8 mouse cellular contexts compared by ENCODE assay signal in the genomic region with DNA sequence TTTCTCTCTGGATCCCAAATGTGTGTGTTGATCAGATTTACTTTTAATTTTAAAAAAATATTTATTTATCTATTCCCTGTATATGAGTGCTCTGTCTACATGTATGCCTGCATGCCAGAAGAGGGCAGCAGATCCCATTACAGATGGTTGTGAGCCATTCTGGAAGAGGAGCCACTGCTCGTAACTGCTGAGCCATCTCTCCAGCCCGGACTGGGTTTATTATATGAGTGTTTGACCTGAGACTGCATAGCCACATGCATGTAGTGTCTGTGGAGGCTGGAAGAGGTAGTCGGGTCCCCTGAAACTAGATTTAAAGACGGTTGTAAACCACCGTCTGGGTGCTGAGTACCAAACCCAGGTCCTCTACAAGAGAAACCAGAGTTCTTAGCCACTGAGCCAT. TPM values are rescaled to one million over a fixed set of nuclear protein-coding genes. Genes with fewer than 3 reads are reported as not detected.
DNase-seq lines count a peak whose midpoint lies in the region; ATAC-seq and TF ChIP-seq lines count a peak whose summit lies in the region.

No protein-coding gene starts in this region.

- intact Hi-C loops in heart, postnatal 10 days (cut with DNase I), result no loop called here

- H3K4me2 ChIP-seq in limb, embryonic 11.5 days (ENCODE audit: low read depth, severe bottlenecking), result no peak overlapping the region
- H3K4me2 ChIP-seq in midbrain, embryonic 12.5 days (replicated peaks), result peak overlapping the region; percentile 59

- no peaks in the 10 kb centered on the region for H3K36me3 ChIP-seq in limb, embryonic 11.5 days (ENCODE audit: control insufficient read depth, insufficient read depth, low read length)
- H3K36me3 ChIP-seq in midbrain, embryonic 12.5 days, result no peaks in the 10 kb centered on the region

- no peaks in the 10 kb centered on the region for H3K4me1 ChIP-seq in cortical plate, adult 2 months (ENCODE audit: control insufficient read depth, insufficient read depth, low read length)
- peaks cover 4% of the 10 kb centered on the region; the same call in 1 of the 2 replicates for H3K4me1 ChIP-seq in limb, embryonic 11.5 days (ENCODE audit: control insufficient read depth, insufficient read depth, low read length)
- H3K4me1 ChIP-seq in midbrain, embryonic 12.5 days, result peaks cover 12% of the 10 kb centered on the region

- ATAC-seq in limb, embryonic 11.5 days (ENCODE audit: insufficient number of reproducible peaks, low FRiP score, low TSS enrichment, low read depth), result peak; percentile 11; the same call in 1 of the 2 replicates
- 0 out of 2 replicates have a peak, but pooled peaks have one; percentile 14 for ATAC-seq in midbrain, embryonic 12.5 days (ENCODE audit: low FRiP score, low read depth)

- no peaks in the 10 kb centered on the region for H3K9me3 ChIP-seq in limb, embryonic 11.5 days (ENCODE audit: control insufficient read depth, low read length)
- no peaks in the 10 kb centered on the region for H3K9me3 ChIP-seq in midbrain, embryonic 12.5 days

- H3K27me3 ChIP-seq in limb, embryonic 11.5 days (ENCODE audit: control insufficient read depth, insufficient read depth, low read length), result no peaks in the 10 kb centered on the region
- H3K27me3 ChIP-seq in midbrain, embryonic 12.5 days, result no peaks in the 10 kb centered on the region; the same call in 1 of the 2 replicates

- no peak overlapping the region; the same call in 1 of the 2 replicates for H3K27ac ChIP-seq in cortical plate, adult 2 months (ENCODE audit: insufficient read depth, low read length)
- no peak overlapping the region for H3K27ac ChIP-seq in limb, embryonic 11.5 days (replicated peaks; ENCODE audit: low read depth, low read length)
- H3K27ac ChIP-seq in midbrain, embryonic 12.5 days (replicated peaks), result no peak overlapping the region

- WGBS in limb, embryonic 11.5 days, result 60% methylated on average over 5 of the region's 5 CpGs
- 62% methylated on average over 5 of the region's 5 CpGs for WGBS in midbrain, embryonic 12.5 days

- no peak overlapping the region for H3K9ac ChIP-seq in limb, embryonic 11.5 days (ENCODE audit: low read length)
- no peak overlapping the region for H3K9ac ChIP-seq in midbrain, embryonic 12.5 days (replicated peaks)

- no peak for TF ChIP-seq POLR2A in cortical plate, adult 2 months (IDR thresholded peaks at IDR 0.05; ENCODE audit: extremely low read depth, insufficient read depth, low read length)

- peak overlapping the region; percentile 65; the same call in 1 of the 2 replicates for H3K4me3 ChIP-seq in cortical plate, adult 2 months (ENCODE audit: insufficient read depth, low read length)
- H3K4me3 ChIP-seq in limb, embryonic 11.5 days (ENCODE audit: low read depth, low read length), result peak overlapping the region; percentile 48
- no peak overlapping the region for H3K4me3 ChIP-seq in midbrain, embryonic 12.5 days

- DNase-seq in adrenal gland, adult (ENCODE audit: inconsistent age in 2 of 2, low spot score in 1 of 2), result peak; percentile 61 to 84
- no peak for DNase-seq in adrenal gland, adult 8-10 months
- DNase-seq in CD4-positive helper T cell, adult 2 months (ENCODE audit: low read depth, low spot score), result peak; percentile 49
- DNase-seq in heart, postnatal 10 days, result peak; percentile 48 to 60
- DNase-seq in limb, embryonic 11.5 days (ENCODE audit: low spot score), result peak; percentile 38
- DNase-seq in thymus, postnatal 4 days, result peak; percentile 64

- TF ChIP-seq CTCF in cortical plate, adult 2 months (IDR thresholded peaks at IDR 0.05; ENCODE audit: extremely low read depth, insufficient read depth, low read length), result peak; percentile 36; the same call in 1 of the 2 replicates

RNA-seq across cellular contexts. Expression of a gene that starts 5.0 kb away (rescaled TPM):
- 10 to 100 TPM; 14.0 to 28.7 (median 19.1) TPM for total RNA-seq in adrenal gland, adult 8-10 months (2022)
- 12.3 and 15.7 TPM in 2 replicates for polyA plus RNA-seq in cortical plate, adult 2 months (2012; rRNA removed)
- 1 to 10 TPM; 3.6 to 4.7 TPM for total RNA-seq in heart, postnatal 10 days (2021)
- 2.8 and 3.5 TPM in 2 replicates for polyA plus RNA-seq in limb, embryonic 11.5 days (2014; fragmentation: Nextera tagmentation; extraction: Ambion mirVana)
- polyA plus RNA-seq in midbrain, embryonic 12.5 days (2016; fragmentation: Nextera tagmentation; extraction: Ambion mirVana), result 4.6 and 5.1 TPM in 2 replicates

RNA-seq across cellular contexts. Expression of a gene that starts 11.9 kb away (rescaled TPM):
- 10 to 100 TPM; 21.8 to 38.6 (median 30.3) TPM for total RNA-seq in adrenal gland, adult 8-10 months (2022)
- polyA plus RNA-seq in cortical plate, adult 2 months (2012; rRNA removed), result 11.7 and 11.8 TPM in 2 replicates
- 10 to 100 TPM; 15.8 to 16.3 TPM for total RNA-seq in heart, postnatal 10 days (2021)
- polyA plus RNA-seq in limb, embryonic 11.5 days (2014; fragmentation: Nextera tagmentation; extraction: Ambion mirVana), result 0.63 and 0.84 TPM in 2 replicates
- polyA plus RNA-seq in midbrain, embryonic 12.5 days (2016; fragmentation: Nextera tagmentation; extraction: Ambion mirVana), result 0.68 and 0.80 TPM in 2 replicates

RNA-seq across cellular contexts. Expression of a gene that starts 20.6 kb away (rescaled TPM):
- total RNA-seq in adrenal gland, adult 8-10 months (2022), result 1 to 10 TPM; 2.0 to 5.6 (median 4.0) TPM
- 135 and 143 TPM in 2 replicates for polyA plus RNA-seq in cortical plate, adult 2 months (2012; rRNA removed)
- under 1 TPM in 1 of 2 experiments, not detected in 1; 0.15 TPM for total RNA-seq in heart, postnatal 10 days (2021)
- polyA plus RNA-seq in limb, embryonic 11.5 days (2014; fragmentation: Nextera tagmentation; extraction: Ambion mirVana), result 0.20 and 0.44 TPM in 2 replicates
- 3.3 and 4.7 TPM in 2 replicates for polyA plus RNA-seq in midbrain, embryonic 12.5 days (2016; fragmentation: Nextera tagmentation; extraction: Ambion mirVana)

RNA-seq across cellular contexts. Expression of a gene that starts 41.2 kb away (rescaled TPM):
- under 1 TPM in 1 of 4 experiments, not detected in 3; 0.26 TPM for total RNA-seq in adrenal gland, adult 8-10 months (2022)
- 0.31 and 0.32 TPM in 2 replicates for polyA plus RNA-seq in cortical plate, adult 2 months (2012; rRNA removed)
- not detected for total RNA-seq in heart, postnatal 10 days (2021)
- polyA plus RNA-seq in limb, embryonic 11.5 days (2014; fragmentation: Nextera tagmentation; extraction: Ambion mirVana), result not detected in 2 replicates
- polyA plus RNA-seq in midbrain, embryonic 12.5 days (2016; fragmentation: Nextera tagmentation; extraction: Ambion mirVana), result not detected in 2 replicates

RNA-seq across cellular contexts. Expression of a gene that starts 49.9 kb away (rescaled TPM):
- total RNA-seq in adrenal gland, adult 8-10 months (2022), result 10 to 100 TPM; 14.4 to 20.6 (median 16.2) TPM
- 9.7 TPM in 2 replicates for polyA plus RNA-seq in cortical plate, adult 2 months (2012; rRNA removed)
- total RNA-seq in heart, postnatal 10 days (2021), result 10 to 100 TPM; 11.8 to 13.8 TPM
- polyA plus RNA-seq in limb, embryonic 11.5 days (2014; fragmentation: Nextera tagmentation; extraction: Ambion mirVana), result 3.8 and 4.2 TPM in 2 replicates
- 4.7 and 4.9 TPM in 2 replicates for polyA plus RNA-seq in midbrain, embryonic 12.5 days (2016; fragmentation: Nextera tagmentation; extraction: Ambion mirVana)

Comparison
In these comparisons a context has a peak if more than half of its experiments do, and no peak if none do; other contexts are left out.
1. RNA of a gene that starts 20.6 kb away (polyA plus RNA-seq): 135 to 143 TPM in cortical plate, adult 2 months; 3.3 to 4.7 TPM in midbrain, embryonic 12.5 days and 0.20 to 0.44 TPM in limb, embryonic 11.5 days; every median in the first group is over 10 times any median in the second.